Mouse (Mus musculus): ENCODE data around the gene Vps45. TPM values are rescaled to one million over a fixed set of nuclear protein-coding genes. Genes with fewer than 3 reads are reported as not detected.
A peak's percentile ranks its signal among the peaks of the same experiment; 100 is the strongest.

Vps45 gene
- polyA plus RNA-seq, 1 experiment from 2014 or later, result 39.5 TPM

DNA sequence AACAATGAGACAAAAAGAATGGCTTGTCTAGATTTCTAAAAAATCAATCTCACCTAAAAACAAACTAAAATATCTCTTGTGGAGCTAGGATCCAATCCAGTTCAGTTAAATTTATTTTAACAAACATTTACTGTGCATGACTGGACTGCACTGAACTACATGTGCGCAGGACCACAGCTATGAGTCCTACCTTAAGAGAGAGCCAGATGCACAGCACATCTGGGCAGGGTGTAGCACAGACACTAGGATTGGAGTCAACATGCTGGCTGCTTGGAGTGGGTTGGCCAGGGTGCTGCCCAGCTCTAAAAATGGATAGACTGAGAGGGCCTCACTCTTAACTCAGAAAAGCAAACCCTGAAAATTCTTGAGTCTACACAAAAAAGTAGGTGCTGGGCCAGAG lies 56.7 kb downstream of the Vps45 start:
- H3K9me3 ChIP-seq, result no peaks in the 10 kb centered on the region
- H3K4me3 ChIP-seq, result no peak overlapping the region
- ATAC-seq (ENCODE audit: low FRiP score, low read depth), result no peak
- no peak overlapping the region for H3K4me2 ChIP-seq (replicated peaks)
- H3K36me3 ChIP-seq, result peaks cover 5% of the 10 kb centered on the region; the same call in 1 of the 2 replicates
- H3K9ac ChIP-seq, result no peak overlapping the region
- 92% methylated on average over 1 of the region's 1 CpGs for WGBS
- peaks cover 15% of the 10 kb centered on the region for H3K4me1 ChIP-seq
- no peaks in the 10 kb centered on the region for H3K27me3 ChIP-seq
- no peak overlapping the region for H3K27ac ChIP-seq

DNA sequence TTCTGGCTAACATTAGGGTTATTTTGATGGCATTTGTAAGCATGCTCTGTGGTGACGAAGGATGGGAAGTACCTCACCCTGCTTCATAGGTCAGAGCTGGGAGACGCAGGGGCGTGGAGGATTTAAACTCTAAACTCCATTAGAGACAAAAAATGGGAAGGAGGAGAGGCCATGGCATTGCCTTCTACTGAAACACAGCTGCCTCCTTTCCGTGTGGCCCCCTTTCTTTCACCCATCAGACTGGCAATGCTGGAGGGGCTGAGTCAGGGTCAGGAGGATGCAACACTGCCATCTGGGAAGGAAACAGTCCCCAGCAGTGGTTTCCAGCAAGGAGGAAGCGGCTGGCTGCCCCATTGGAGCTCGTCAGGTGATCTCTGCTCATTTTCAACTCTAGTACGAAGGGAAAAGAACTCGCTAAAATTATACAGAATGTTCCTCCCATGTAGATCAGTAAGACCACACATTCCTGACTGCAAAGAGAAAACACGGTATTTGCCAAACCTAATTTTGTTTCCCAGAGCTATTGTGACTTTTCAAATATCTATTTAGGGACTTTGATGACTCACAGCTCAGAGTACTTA lies 57.3 kb downstream of the Vps45 start:
- 68% methylated on average over 9 of the region's 9 CpGs for WGBS
- no peak overlapping the region for H3K4me2 ChIP-seq (replicated peaks)
- H3K4me3 ChIP-seq, result no peak overlapping the region
- H3K4me1 ChIP-seq, result peaks cover 17% of the 10 kb centered on the region
- H3K9ac ChIP-seq, result no peak overlapping the region; the same call in 1 of the 2 replicates
- peaks cover 5% of the 10 kb centered on the region; the same call in 1 of the 2 replicates for H3K36me3 ChIP-seq
- H3K27ac ChIP-seq, result no peak overlapping the region
- no peaks in the 10 kb centered on the region for H3K9me3 ChIP-seq
- ATAC-seq (ENCODE audit: low FRiP score, low read depth), result no peak
- no peaks in the 10 kb centered on the region for H3K27me3 ChIP-seq

DNA sequence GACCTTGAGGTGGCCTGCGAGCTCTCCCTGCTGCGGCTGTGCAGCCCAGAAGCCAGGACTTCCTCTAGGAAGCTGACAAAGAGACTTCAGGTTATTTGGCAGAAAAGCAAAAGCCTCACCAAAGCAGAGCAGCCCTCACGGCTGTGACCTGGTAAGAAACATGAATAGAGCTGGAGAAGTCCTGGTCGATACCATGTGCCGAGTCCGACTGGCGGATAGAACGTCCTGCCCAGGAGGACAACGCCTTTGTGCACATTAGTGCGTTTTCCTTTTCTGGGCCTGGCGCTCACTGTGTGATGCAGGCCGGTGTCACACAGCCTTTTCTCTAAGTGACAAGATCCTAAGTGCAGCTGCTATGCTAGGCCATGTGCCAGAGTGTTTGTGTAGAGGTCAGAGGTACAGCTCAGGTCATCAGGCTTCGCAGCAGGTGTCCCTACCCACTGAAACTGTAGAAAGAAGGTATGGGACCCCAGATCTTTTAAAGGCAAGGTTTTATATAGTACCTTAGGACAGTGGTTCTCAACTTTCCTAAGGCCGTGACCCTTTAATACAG lies 58.1 kb downstream of the Vps45 start:
- Histone ChIP-seq H3K9me3 (no peaks in the 10 kb centered on the region), H3K27me3 (no peaks in the 10 kb centered on the region), H3K9ac (no peak overlapping the region), H3K27ac (no peak overlapping the region), H3K4me1 (peaks cover 17% of the 10 kb centered on the region), H3K4me2 (replicated peaks) (no peak overlapping the region), H3K36me3 (peaks cover 5% of the 10 kb centered on the region; the same call in 1 of the 2 replicates), H3K4me3 (no peak overlapping the region)
- 84% methylated on average over 14 of the region's 14 CpGs for WGBS
- ATAC-seq (ENCODE audit: low FRiP score, low read depth), result no peak

DNA sequence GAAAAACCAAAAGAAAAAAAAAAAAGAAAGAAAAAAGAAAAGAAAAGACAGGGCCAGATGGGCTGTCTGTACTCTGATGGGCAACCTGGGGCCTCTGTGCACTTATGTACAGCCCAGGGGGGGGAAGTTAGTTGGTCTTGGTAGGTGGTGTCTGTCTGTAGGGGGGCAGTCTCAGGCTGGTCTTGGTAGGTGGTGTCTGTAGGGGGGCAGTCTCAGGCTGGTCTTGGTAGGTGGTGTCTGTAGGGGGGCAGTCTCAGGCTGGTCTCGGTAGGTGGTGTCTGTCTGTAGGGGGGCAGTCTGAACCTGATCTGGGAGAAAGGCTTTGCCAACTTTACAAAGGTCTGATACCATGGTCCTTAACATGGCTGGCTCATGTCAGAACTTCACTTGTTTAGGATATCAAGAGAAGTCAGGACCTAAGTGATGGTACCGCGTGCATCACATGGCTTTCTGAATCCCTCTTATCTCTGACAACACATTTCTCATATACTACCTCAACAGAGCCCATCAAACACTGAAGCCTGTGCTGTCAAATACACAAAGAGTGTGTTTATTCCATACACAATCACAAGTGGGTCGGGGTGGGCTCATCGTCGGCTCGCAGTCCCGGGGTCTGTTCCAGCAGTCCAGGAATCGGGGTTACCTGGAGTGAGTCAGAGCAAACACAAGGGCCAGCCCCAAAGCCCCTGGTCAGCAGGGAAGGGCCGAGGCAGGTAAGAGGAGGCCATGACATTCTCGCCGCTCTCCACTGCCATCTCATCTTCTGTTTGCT lies 58.8 kb downstream of the Vps45 start:
- 91% methylated on average over 12 of the region's 12 CpGs for WGBS
- H3K4me2 ChIP-seq (replicated peaks), result no peak overlapping the region
- H3K4me3 ChIP-seq, result no peak overlapping the region
- no peaks in the 10 kb centered on the region for H3K9me3 ChIP-seq
- H3K9ac ChIP-seq, result no peak overlapping the region
- no peaks in the 10 kb centered on the region for H3K27me3 ChIP-seq
- peaks cover 5% of the 10 kb centered on the region; the same call in 1 of the 2 replicates for H3K36me3 ChIP-seq
- ATAC-seq (ENCODE audit: low FRiP score, low read depth), result no peak
- peaks cover 17% of the 10 kb centered on the region for H3K4me1 ChIP-seq
- no peak overlapping the region for H3K27ac ChIP-seq

DNA sequence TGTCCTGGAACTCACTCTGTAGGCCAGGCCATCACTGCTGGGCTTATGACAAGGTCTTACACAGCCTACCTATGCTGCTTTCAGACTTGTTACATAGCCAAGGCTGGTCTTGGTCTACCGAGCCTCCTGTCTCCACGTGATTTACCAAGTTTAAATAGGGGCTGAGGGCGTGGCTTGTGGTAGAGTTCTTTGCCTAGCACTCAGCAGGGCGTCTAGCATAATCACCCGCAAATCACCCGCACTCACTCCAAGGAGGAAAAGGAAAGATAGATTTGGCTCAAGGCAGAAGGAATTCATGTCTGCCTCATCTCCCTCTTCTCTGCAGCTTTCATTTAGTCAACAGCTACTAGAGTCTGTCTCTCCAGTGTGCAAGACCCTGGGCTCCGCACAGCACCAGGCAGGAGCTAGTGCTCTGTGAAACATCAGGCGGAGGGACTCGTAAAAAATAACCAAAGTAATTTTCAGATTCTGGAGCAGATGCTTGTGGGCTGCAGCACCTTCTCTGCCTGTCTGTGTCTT lies 61.0 kb downstream of the Vps45 start:
- Histone ChIP-seq H3K27ac (peak overlapping the region; percentile 61; the same call in 1 of the 2 replicates), H3K27me3 (no peaks in the 10 kb centered on the region), H3K9me3 (no peaks in the 10 kb centered on the region), H3K4me1 (peaks cover 39% of the 10 kb centered on the region), H3K36me3 (peaks cover 13% of the 10 kb centered on the region), H3K4me3 (peak overlapping the region; percentile 80), H3K9ac (peak overlapping the region; percentile 99; the same call in 1 of the 2 replicates), H3K4me2 (replicated peaks) (peak overlapping the region; percentile 84)
- 0 out of 2 replicates have a peak, but pooled peaks have one; percentile 44 for ATAC-seq (ENCODE audit: low FRiP score, low read depth)
- WGBS, result 8% methylated on average over 9 of the region's 9 CpGs

DNA sequence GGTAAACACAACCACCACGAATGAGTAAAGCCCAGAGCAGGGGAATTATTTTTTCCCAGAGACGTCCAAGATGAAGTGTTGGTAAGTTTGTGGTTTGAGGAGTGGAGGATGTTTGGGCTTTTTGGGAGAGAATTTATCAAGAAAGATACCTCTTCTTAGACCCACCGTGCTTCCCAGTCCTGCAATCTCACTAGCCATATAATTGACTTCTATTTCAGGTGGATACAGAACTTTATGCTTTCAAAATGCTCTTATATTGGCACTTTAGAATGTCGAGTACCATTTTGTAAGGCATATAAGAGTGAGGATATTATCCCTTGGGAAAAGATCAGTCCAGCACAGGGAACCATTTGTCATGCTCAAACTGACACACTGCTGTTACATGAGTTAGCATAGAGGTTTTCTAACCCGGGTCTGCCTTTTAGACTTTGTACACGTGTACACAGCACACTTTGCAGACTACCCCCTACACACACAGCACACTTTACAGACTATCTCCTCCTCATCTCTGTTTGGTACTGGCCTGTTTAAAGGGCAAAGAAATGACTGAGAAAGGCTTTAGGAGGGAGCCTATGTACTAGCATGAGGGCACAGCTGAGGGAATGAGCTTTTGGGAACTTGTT lies 61.7 kb downstream of the Vps45 start:
- Histone ChIP-seq H3K4me1 (peaks cover 41% of the 10 kb centered on the region), H3K27ac (peak overlapping the region; percentile 99), H3K4me3 (peak overlapping the region; percentile 80), H3K27me3 (no peaks in the 10 kb centered on the region), H3K9me3 (no peaks in the 10 kb centered on the region), H3K9ac (peak overlapping the region; percentile 99), H3K4me2 (replicated peaks) (peak overlapping the region; percentile 84), H3K36me3 (peaks cover 20% of the 10 kb centered on the region)
- ATAC-seq (ENCODE audit: low FRiP score, low read depth), result no peak
- 4% methylated on average over 6 of the region's 6 CpGs for WGBS

DNA sequence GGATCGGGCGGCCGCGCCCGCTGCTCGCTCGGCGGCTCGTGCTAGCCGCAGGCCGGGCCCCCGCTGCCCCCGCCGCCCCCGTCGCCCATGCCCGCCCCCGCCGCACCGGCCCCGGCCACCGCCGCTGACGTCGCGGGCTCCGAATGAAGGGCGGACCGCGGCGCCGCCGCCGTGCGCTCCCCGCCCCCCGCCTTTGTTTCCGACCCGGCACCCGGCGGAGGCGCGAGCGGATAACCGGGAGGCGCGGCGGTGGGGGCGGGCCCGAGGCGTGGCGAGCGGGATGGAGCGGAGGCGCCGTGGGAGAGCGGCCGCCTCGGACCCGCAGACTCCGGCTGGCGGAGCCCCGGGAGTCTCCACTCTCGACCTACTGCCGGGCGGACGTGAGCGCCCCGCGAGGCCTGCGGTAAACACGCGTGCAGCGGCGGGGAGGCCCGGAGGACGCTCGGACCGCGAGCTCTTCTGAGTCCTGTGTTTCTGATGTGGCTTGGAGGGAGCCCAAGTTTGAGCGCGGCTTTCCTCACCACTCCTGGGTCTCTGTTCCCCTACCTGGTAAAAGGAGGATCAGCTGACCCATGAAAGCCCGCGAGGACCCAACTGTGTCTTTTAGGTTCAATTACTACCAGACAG lies 62.4 kb downstream of the Vps45 start, which contains the start of gene Plekho1:
Gene Plekho1, minus strand, starts transcription at position 200 of the 627 bp plus-strand sequence.
- Histone ChIP-seq H3K4me3 (peak within 1 kb of the TSS; percentile 80), H3K27ac (peak within 1 kb of the TSS; percentile 99), H3K4me1 (peaks cover 41% of the 10 kb centered on the region), H3K4me2 (replicated peaks) (peak within 1 kb of the TSS; percentile 84), H3K36me3 (peaks cover 26% of the 10 kb centered on the region), H3K27me3 (no peaks in the 10 kb centered on the region), H3K9ac (peak within 1 kb of the TSS; percentile 99), H3K9me3 (no peaks in the 10 kb centered on the region)
- under 1% methylated on average over 60 of the region's 84 CpGs for WGBS
- ATAC-seq (ENCODE audit: low FRiP score, low read depth), result peak; percentile 49; the same call in 1 of the 2 replicates

DNA sequence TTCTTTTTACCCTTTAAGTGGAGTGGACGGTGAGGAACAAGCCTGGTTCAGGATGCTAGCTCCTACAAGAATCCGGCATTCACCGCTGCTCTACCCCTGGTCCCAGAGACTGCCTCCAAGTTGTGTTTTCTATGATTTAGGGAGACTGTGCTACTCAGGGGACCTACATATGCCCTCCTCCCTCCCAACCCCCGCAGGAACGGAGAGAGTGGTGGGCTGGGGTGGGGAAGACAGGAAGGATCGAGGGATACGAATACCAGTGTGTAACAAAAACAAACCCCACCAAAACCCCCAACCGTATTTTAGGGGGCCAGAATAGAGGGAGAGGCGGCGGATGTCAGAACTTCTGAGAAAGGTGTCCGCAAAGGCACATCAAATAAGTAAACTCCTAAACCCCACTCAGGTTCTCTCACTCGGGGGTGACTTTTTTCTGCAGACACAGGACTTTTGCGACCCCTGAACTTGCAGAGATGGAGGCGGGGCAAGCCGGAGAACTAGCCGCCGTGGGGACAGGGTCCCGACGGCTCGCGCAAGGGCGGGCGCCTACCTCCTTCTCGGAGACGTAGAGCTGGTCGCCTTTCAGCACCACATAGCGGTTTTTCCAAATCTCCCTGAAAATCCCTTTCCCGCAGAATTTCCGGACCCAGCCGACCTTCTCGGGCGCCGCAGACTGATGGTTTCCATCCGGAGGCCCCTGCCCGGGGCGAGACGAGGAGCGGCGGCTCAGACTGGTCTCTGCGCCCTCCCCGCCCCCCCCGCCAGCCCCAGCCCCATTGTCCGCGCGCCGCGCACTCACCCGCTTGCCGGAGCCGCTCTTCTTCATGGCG lies 63.1 kb downstream of the Vps45 start:
- under 1% methylated on average over 49 of the region's 51 CpGs for WGBS

DNA sequence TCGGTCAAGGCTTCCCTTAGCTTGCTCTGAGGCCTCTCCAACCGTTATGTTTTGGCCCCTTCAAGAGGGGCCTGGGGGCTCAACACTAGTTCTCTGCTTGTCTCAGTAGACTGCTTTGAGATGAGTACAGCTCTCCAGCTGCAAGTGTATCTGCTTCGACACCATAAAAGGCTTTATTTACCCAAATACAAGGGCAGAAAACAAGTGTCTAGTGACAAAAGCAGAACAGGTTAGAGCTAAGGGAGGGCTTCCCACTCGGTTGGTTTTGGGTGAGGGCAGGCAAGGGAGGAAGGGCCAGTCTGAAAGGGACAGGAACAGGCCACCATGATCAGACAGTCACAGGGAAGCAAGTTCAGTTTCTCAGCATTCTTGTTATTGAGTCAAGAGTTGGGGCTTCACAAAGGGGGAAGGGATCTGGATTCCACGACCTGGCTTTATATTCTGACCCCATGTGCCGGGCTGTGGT lies 63.9 kb downstream of the Vps45 start:
- H3K27ac ChIP-seq, result peak overlapping the region; percentile 99
- peak overlapping the region; percentile 99 for H3K9ac ChIP-seq
- H3K36me3 ChIP-seq, result peaks cover 41% of the 10 kb centered on the region
- WGBS, result 10% methylated on average over 6 of the region's 6 CpGs
- H3K27me3 ChIP-seq, result no peaks in the 10 kb centered on the region
- peaks cover 41% of the 10 kb centered on the region for H3K4me1 ChIP-seq
- H3K4me3 ChIP-seq, result peak overlapping the region; percentile 80
- H3K4me2 ChIP-seq (replicated peaks), result peak overlapping the region; percentile 84
- ATAC-seq (ENCODE audit: low FRiP score, low read depth), result no peak
- no peaks in the 10 kb centered on the region for H3K9me3 ChIP-seq

More for the DNA sequence above, 63.1 kb downstream of the Vps45 start:
- H3K27me3 ChIP-seq, result no peaks in the 10 kb centered on the region
- peak overlapping the region; percentile 99 for H3K9ac ChIP-seq
- ATAC-seq (ENCODE audit: low FRiP score, low read depth), result peak; percentile 71; the same call in 1 of the 2 replicates
- H3K27ac ChIP-seq, result peak overlapping the region; percentile 99
- H3K9me3 ChIP-seq, result no peaks in the 10 kb centered on the region
- H3K36me3 ChIP-seq, result peaks cover 33% of the 10 kb centered on the region
- peak overlapping the region; percentile 84 for H3K4me2 ChIP-seq (replicated peaks)
- H3K4me3 ChIP-seq, result peak overlapping the region; percentile 80
- peaks cover 41% of the 10 kb centered on the region for H3K4me1 ChIP-seq

DNA sequence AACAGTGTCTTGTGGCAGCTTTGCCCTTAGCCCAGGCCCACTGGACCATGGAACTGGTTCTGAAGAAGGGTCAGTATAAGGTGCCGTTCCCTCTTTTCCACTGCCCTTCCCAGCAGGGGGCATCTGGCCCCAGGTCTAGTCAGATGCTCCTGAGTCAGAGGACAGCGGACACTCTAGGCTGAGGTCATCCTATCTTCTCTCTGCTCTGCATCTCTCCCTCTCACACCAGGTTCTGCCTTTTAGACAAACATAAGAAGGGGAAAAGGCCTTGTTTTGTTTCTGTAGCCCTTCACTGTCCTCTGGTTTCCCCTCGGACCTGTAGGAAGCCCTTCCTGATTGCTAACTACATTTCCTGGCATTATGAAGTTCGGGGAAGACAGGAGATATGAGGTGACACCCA lies 64.4 kb downstream of the Vps45 start:
- Histone ChIP-seq H3K27me3 (no peaks in the 10 kb centered on the region), H3K9me3 (no peaks in the 10 kb centered on the region), H3K4me2 (replicated peaks) (peak overlapping the region; percentile 84), H3K9ac (peak overlapping the region; percentile 99), H3K27ac (peak overlapping the region; percentile 99; the same call in 1 of the 2 replicates), H3K4me3 (peak overlapping the region; percentile 80), H3K36me3 (peaks cover 45% of the 10 kb centered on the region), H3K4me1 (peaks cover 41% of the 10 kb centered on the region)
- 27% methylated on average over 4 of the region's 4 CpGs for WGBS
- no peak for ATAC-seq (ENCODE audit: low FRiP score, low read depth)

Data from limb, embryonic 13.5 days (tissue).